Mouse (Mus musculus): ENCODE data around the gene Col6a1.

DNA sequence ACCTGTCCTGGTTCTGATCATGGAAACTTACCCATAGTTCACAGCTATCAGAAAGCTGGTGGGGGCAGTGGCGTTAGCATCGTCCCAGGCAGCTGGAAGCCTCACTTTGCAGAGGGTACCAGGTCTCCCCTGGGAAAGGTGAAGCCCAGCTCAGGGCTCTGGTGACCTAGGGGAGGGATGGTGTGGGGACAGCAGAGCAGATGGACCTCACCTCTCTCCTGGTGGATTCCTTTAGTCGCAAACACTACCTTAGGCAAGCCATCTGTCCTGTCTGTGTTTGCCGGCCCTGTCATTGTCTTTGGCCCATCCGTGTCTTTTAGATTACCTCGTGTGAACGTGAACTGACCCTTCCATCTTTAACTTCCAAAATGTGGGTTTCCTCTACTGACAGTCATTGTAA is 42.5 kb downstream of the Col6a1 start:
- TF ChIP-seq POLR2A (IDR thresholded peaks at IDR 0.05; ENCODE audit: extremely low read depth, insufficient read depth, low read length) (no peak), CTCF (IDR thresholded peaks at IDR 0.05; ENCODE audit: extremely low read depth, insufficient read depth, low read length) (no peak)

Measured in cortical plate, adult 2 months (tissue).